Mouse (Mus musculus) limb, embryonic 14.5 days (tissue): ENCODE data around the gene Plxdc1. TPM values are rescaled to one million over a fixed set of nuclear protein-coding genes. Genes with fewer than 3 reads are reported as not detected.

Experiments used
- ATAC-seq: fragments of 200-750 bp; cut with Nextera tagmentation; 2 replicates; pipeline ENCODE4 v1.8.0; 2017; ENCODE audit warnings: low read depth, moderate number of reproducible peaks, moderate TSS enrichment; ENCODE audit not compliant: low FRiP score
- DNase-seq: peaks from one replicate; pipeline ENCODE4 v3.0.0-alpha.2; 2015; ENCODE audit warnings: low spot score
- H3K27ac ChIP-seq: fragments of 300-500 bp; sonication (generic); replicated peaks from 2 replicates; pipeline ENCODE4 v1.5.1; 2014; ENCODE audit warnings: low read depth, mild to moderate bottlenecking, low read length, moderate library complexity, mixed read lengths
- H3K27me3 ChIP-seq: fragments of 300-500 bp; sonication (generic); 2 replicates; pipeline ENCODE4 v1.6.1; 2014; ENCODE audit warnings: low read length, mixed read lengths; ENCODE audit not compliant: control insufficient read depth, insufficient read depth
- H3K36me3 ChIP-seq: fragments of 300-500 bp; sonication (generic); 2 replicates; pipeline ENCODE4 v1.6.1; 2014; ENCODE audit warnings: mild to moderate bottlenecking, low read length, moderate library complexity, mixed read lengths; ENCODE audit not compliant: control insufficient read depth, insufficient read depth
- H3K4me1 ChIP-seq: fragments of 300-500 bp; sonication (generic); 2 replicates; pipeline ENCODE4 v1.6.1; 2014; ENCODE audit warnings: antibody characterized with exemption, low read length, mixed read lengths; ENCODE audit not compliant: control insufficient read depth, insufficient read depth
- H3K4me2 ChIP-seq: fragments of 300-500 bp; sonication (generic); replicated peaks from 2 replicates; pipeline ENCODE4 v1.6.1; 2014; ENCODE audit warnings: low read depth, mild to moderate bottlenecking, low read length, moderate library complexity; ENCODE audit not compliant: severe bottlenecking
- H3K4me3 ChIP-seq: fragments of 300-500 bp; sonication (generic); replicated peaks from 2 replicates; pipeline ENCODE4 v1.5.1; 2014; ENCODE audit warnings: low read length
- H3K9ac ChIP-seq: fragments of 300-500 bp; sonication (generic); 2 replicates; pipeline ENCODE4 v1.6.1; 2014; ENCODE audit warnings: mild to moderate bottlenecking, low read depth, low read length, moderate library complexity; ENCODE audit not compliant: severe bottlenecking
- H3K9me3 ChIP-seq: fragments of 300-500 bp; sonication (generic); 2 replicates; pipeline ENCODE4 v1.6.1; 2016; ENCODE audit warnings: low read length; ENCODE audit not compliant: control insufficient read depth
- POLR2A ChIP-seq: fragments of 200-500 bp; IDR thresholded peaks from 2 replicates; pipeline ENCODE4 v1.8.0; 2012; ENCODE audit warnings: inconsistent platforms, mild to moderate bottlenecking, moderate library complexity, borderline replicate concordance; ENCODE audit not compliant: insufficient read depth, insufficient read length; ENCODE audit errors: extremely low read depth
- WGBS: fragments of 180-500 bp; shearing (Covaris S2); extraction: QIAGEN DNeasy Blood & Tissue Kit; methylation state at CpG from one replicate; pipeline ENCODE4 v1.1.7; 2014; 5-methylcytosine and 5-hydroxymethylcytosine counted together
- polyA plus RNA-seq, 2 experiments: library from polyadenylated mRNA; depleted of rRNA in 1 of 2; stranded (reverse) in 1 of 2; unstranded in 1 of 2; fragments of >200 nt; fragmentation: Nextera tagmentation in 1 of 2; extraction: Ambion mirVana in 1 of 2; gene quantifications; 2 replicates each; pipeline versions ENCODE4 v1.2.1 to v1.2.3; 2012 to 2014

The Plxdc1 gene
- polyA plus RNA-seq, 2 experiments = 1.0 to 1.1 TPM

GRCm38 (mm10) chr11:97955146-97955902 is 30.9 kb downstream of the Plxdc1 start:
- no peak overlapping the region for H3K4me2 ChIP-seq
- H3K27me3 ChIP-seq = no peaks in the 10 kb centered on the region
- no peak for ATAC-seq
- H3K9me3 ChIP-seq = no peaks in the 10 kb centered on the region
- H3K4me3 ChIP-seq = no peak overlapping the region
- H3K4me1 ChIP-seq = no peaks in the 10 kb centered on the region
- no peak for TF ChIP-seq POLR2A
- no peak overlapping the region for H3K9ac ChIP-seq
- H3K36me3 ChIP-seq = no peaks in the 10 kb centered on the region
- WGBS = 82% methylated on average over 9 of the region's 9 CpGs
- no peak for DNase-seq
- no peak overlapping the region for H3K27ac ChIP-seq

- no peak for TF ChIP-seq POLR2A
- H3K4me3 ChIP-seq = no peak overlapping the region
- DNase-seq (no peak), ATAC-seq (no peak)
- no peak overlapping the region for H3K4me2 ChIP-seq
- no peaks in the 10 kb centered on the region for H3K4me1 ChIP-seq
- 77% methylated on average over 14 of the region's 14 CpGs for WGBS
- no peak overlapping the region for H3K27ac ChIP-seq
- H3K27me3 ChIP-seq = no peaks in the 10 kb centered on the region
- H3K9me3 ChIP-seq = no peaks in the 10 kb centered on the region
- H3K36me3 ChIP-seq = no peaks in the 10 kb centered on the region
- H3K9ac ChIP-seq = no peak overlapping the region
These were observed 31.6 kb downstream of the Plxdc1 start for GRCm38 (mm10) chr11:97954469-97955141.

DNA sequence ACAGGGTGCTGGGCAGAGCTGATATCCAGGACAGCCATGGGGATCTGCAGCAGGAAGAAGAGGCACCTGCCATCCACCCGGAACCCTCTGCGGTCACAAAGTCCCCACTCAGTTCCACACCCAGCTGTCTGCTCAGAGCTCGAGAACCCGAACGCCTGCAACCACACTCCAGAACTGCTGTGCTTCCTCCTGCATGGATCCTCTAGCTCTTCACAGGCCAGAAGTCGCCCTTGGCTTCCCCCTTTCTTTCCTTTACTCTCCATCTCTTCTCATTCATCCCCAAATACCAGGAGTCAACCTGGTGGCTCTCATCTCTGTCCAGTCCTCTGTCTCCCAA is 32.3 kb downstream of the Plxdc1 start:
- no peak for DNase-seq
- H3K4me2 ChIP-seq = no peak overlapping the region
- no peaks in the 10 kb centered on the region for H3K27me3 ChIP-seq
- H3K9me3 ChIP-seq = no peaks in the 10 kb centered on the region
- H3K4me1 ChIP-seq = no peaks in the 10 kb centered on the region
- no peak overlapping the region for H3K4me3 ChIP-seq
- H3K27ac ChIP-seq = no peak overlapping the region
- ATAC-seq = no peak
- no peaks in the 10 kb centered on the region for H3K36me3 ChIP-seq
- no peak overlapping the region for H3K9ac ChIP-seq
- WGBS = 94% methylated on average over 6 of the region's 6 CpGs
- no peak for TF ChIP-seq POLR2A

GRCm38 (mm10) chr11:97953179-97953938 is 32.9 kb downstream of the Plxdc1 start:
- Histone ChIP-seq H3K27ac (no peak overlapping the region), H3K4me2 (no peak overlapping the region), H3K9me3 (no peaks in the 10 kb centered on the region), H3K4me3 (no peak overlapping the region), H3K9ac (no peak overlapping the region), H3K27me3 (no peaks in the 10 kb centered on the region), H3K4me1 (no peaks in the 10 kb centered on the region), H3K36me3 (no peaks in the 10 kb centered on the region)
- ATAC-seq (no peak), DNase-seq (no peak)
- WGBS = 79% methylated on average over 16 of the region's 16 CpGs
- no peak for TF ChIP-seq POLR2A

GRCm38 (mm10) chr11:97952367-97953006 is 33.8 kb downstream of the Plxdc1 start:
- no peaks in the 10 kb centered on the region for H3K27me3 ChIP-seq
- no peak for ATAC-seq
- no peak overlapping the region for H3K4me2 ChIP-seq
- no peaks in the 10 kb centered on the region for H3K9me3 ChIP-seq
- H3K4me1 ChIP-seq = no peaks in the 10 kb centered on the region
- no peaks in the 10 kb centered on the region for H3K36me3 ChIP-seq
- no peak overlapping the region for H3K9ac ChIP-seq
- no peak for DNase-seq
- WGBS = 89% methylated on average over 1 of the region's 1 CpGs
- H3K27ac ChIP-seq = no peak overlapping the region
- no peak overlapping the region for H3K4me3 ChIP-seq
- TF ChIP-seq POLR2A = no peak
